Mouse (Mus musculus) gastrocnemius, postnatal 10 days (tissue): Measurements from ENCODE around the gene Ifna14. TPM values are rescaled to one million over a fixed set of nuclear protein-coding genes. Genes with fewer than 3 reads are reported as not detected.

Experiments
- total RNA-seq, 2 experiments: library from RNA; stranded (reverse); gene quantifications; 2 replicates each; pipeline ENCODE4 v1.2.3; 2021

Gene Ifna14
- total RNA-seq, 2 experiments from 2014 or later = not detected

Other genes with a start within 250 kb of the Ifna14 start
- gene Hacd4, start 132.9 kb downstream of the Ifna14 start, total RNA-seq = 1 to 10 TPM; 2.4 to 2.8 TPM
- gene Ifnb1, start 49.0 kb downstream of the Ifna14 start, total RNA-seq = not detected
- gene Ifna15, start 13.6 kb downstream of the Ifna14 start, total RNA-seq = not detected
- not detected for gene Ifna9, start 20.6 kb upstream of the Ifna14 start, total RNA-seq
- not detected for gene Ifna12, start 31.6 kb upstream of the Ifna14 start, total RNA-seq
- not detected for gene C87499, start 62.6 kb upstream of the Ifna14 start, total RNA-seq
- not detected for gene Ifna13, start 72.7 kb upstream of the Ifna14 start, total RNA-seq
- not detected for gene Ifna16, start 105.1 kb upstream of the Ifna14 start, total RNA-seq
- not detected for gene Ifna2, start 112.1 kb upstream of the Ifna14 start, total RNA-seq
- not detected for gene Ifnab, start 119.6 kb upstream of the Ifna14 start, total RNA-seq
- under 1 TPM; 0.31 to 0.34 TPM for gene Gm26566, start 150.0 kb upstream of the Ifna14 start, total RNA-seq
- gene Klhl9, start 150.7 kb upstream of the Ifna14 start, total RNA-seq = 10 to 100 TPM; 57.1 to 66.3 TPM
- not detected for gene Gm13271, start 183.1 kb upstream of the Ifna14 start, total RNA-seq
- not detected for gene Gm13283, start 188.3 kb upstream of the Ifna14 start, total RNA-seq
- gene Gm13290, start 202.0 kb upstream of the Ifna14 start, total RNA-seq = not detected
- not detected for gene Gm13289, start 205.1 kb upstream of the Ifna14 start, total RNA-seq
- gene Gm13272, start 208.1 kb upstream of the Ifna14 start, total RNA-seq = not detected
- gene Ifnz, start 210.3 kb upstream of the Ifna14 start, total RNA-seq = not detected
- not detected for gene Gm13276, start 213.9 kb upstream of the Ifna14 start, total RNA-seq
- gene Gm13277, start 216.8 kb upstream of the Ifna14 start, total RNA-seq = not detected
- not detected for gene Gm13278, start 219.8 kb upstream of the Ifna14 start, total RNA-seq
- gene Gm13275, start 222.7 kb upstream of the Ifna14 start, total RNA-seq = not detected
- gene Gm13279, start 225.6 kb upstream of the Ifna14 start, total RNA-seq = not detected
- under 1 TPM in 1 of 2 experiments, not detected in 1; 0.21 TPM for gene Gm13285, start 227.9 kb upstream of the Ifna14 start, total RNA-seq
- gene Gm13287, start 231.5 kb upstream of the Ifna14 start, total RNA-seq = not detected
- not detected for gene Gm13288, start 233.7 kb upstream of the Ifna14 start, total RNA-seq
- not detected for gene Ifna7, start 244.4 kb upstream of the Ifna14 start, total RNA-seq
- gene Ifna11, start 248.2 kb upstream of the Ifna14 start, total RNA-seq = not detected